Mouse (Mus musculus) neural tube, embryonic 11.5 days (tissue): Measurements from ENCODE around the gene Nkx1-2. TPM values are rescaled to one million over a fixed set of nuclear protein-coding genes. Genes with fewer than 3 reads are reported as not detected.
A peak's percentile ranks its signal among the peaks of the same experiment; 100 is the strongest.

Experiments used
- ATAC-seq: fragments of 200-750 bp; cut with Nextera tagmentation; 2 replicates; pipeline ENCODE4 v1.8.0; 2017; ENCODE audit warnings: moderate number of reproducible peaks, mild to moderate bottlenecking, moderate TSS enrichment, moderate library complexity; ENCODE audit not compliant: insufficient read depth, low FRiP score, low TSS enrichment
- DNase-seq: peaks from one replicate; pipeline ENCODE4 v3.0.0-alpha.2; 2015; ENCODE audit warnings: low spot score
- H3K27ac ChIP-seq: fragments of 300-500 bp; sonication (generic); 2 replicates; pipeline ENCODE4 v1.5.1; 2014; ENCODE audit warnings: low read depth, mild to moderate bottlenecking, low read length
- H3K27me3 ChIP-seq: fragments of 300-500 bp; sonication (generic); 2 replicates; pipeline ENCODE4 v1.6.1; 2014; ENCODE audit warnings: mild to moderate bottlenecking, low read length, mixed read lengths; ENCODE audit not compliant: control insufficient read depth, insufficient read depth
- H3K36me3 ChIP-seq: fragments of 300-500 bp; sonication (generic); 2 replicates; pipeline ENCODE4 v1.6.1; 2014; ENCODE audit warnings: mild to moderate bottlenecking, low read length, moderate library complexity, mixed read lengths; ENCODE audit not compliant: control insufficient read depth, insufficient read depth
- H3K4me1 ChIP-seq: fragments of 300-500 bp; sonication (generic); 2 replicates; pipeline ENCODE4 v1.6.1; 2014; ENCODE audit warnings: low read length, mixed read lengths; ENCODE audit not compliant: control insufficient read depth, insufficient read depth
- H3K4me2 ChIP-seq: fragments of 300-500 bp; sonication (generic); 2 replicates; pipeline ENCODE4 v1.6.1; 2014; ENCODE audit warnings: low read depth, mild to moderate bottlenecking, moderate library complexity
- H3K4me3 ChIP-seq: fragments of 300-500 bp; sonication (generic); 2 replicates; pipeline ENCODE4 v1.5.1; 2014; ENCODE audit warnings: low read depth, low read length
- H3K9ac ChIP-seq: fragments of 300-500 bp; sonication (generic); 2 replicates; pipeline ENCODE4 v1.6.1; 2014; ENCODE audit warnings: mild to moderate bottlenecking, low read length
- H3K9me3 ChIP-seq: fragments of 300-500 bp; sonication (generic); 2 replicates; pipeline ENCODE4 v1.6.1; 2016; ENCODE audit warnings: low read length; ENCODE audit not compliant: control insufficient read depth
- WGBS: fragments of 180-500 bp; shearing (Covaris S2); extraction: QIAGEN DNeasy Blood & Tissue Kit; methylation state at CpG from one replicate; pipeline ENCODE4 v1.1.7; 2014; 5-methylcytosine and 5-hydroxymethylcytosine counted together
- polyA plus RNA-seq: library from polyadenylated mRNA; unstranded; fragments of >200 nt; fragmentation: Nextera tagmentation; extraction: Ambion mirVana; gene quantifications from 2 replicates; pipeline ENCODE4 v1.2.1, GENCODE M21; 2014

The Nkx1-2 gene
- polyA plus RNA-seq, 1 experiment from 2014 or later, result 1.3 TPM

GRCm38 (mm10) chr7:132595787-132596186 is 3.6 kb downstream of the Nkx1-2 start:
- Histone ChIP-seq H3K27ac (no peak overlapping the region), H3K9ac (no peak overlapping the region), H3K9me3 (no peaks in the 10 kb centered on the region), H3K27me3 (peaks cover 51% of the 10 kb centered on the region), H3K4me2 (no peak overlapping the region), H3K36me3 (no peaks in the 10 kb centered on the region), H3K4me1 (peaks cover 21% of the 10 kb centered on the region), H3K4me3 (no peak overlapping the region)
- ATAC-seq, result no peak
- no peak for DNase-seq
- 85% methylated on average over 3 of the region's 3 CpGs for WGBS

- H3K9me3 ChIP-seq, result no peaks in the 10 kb centered on the region
- no peak overlapping the region for H3K9ac ChIP-seq
- WGBS, result 87% methylated on average over 2 of the region's 2 CpGs
- H3K4me3 ChIP-seq, result no peak overlapping the region
- ATAC-seq (no peak), DNase-seq (no peak)
- H3K4me1 ChIP-seq, result peaks cover 15% of the 10 kb centered on the region
- peaks cover 37% of the 10 kb centered on the region for H3K27me3 ChIP-seq
- H3K36me3 ChIP-seq, result no peaks in the 10 kb centered on the region
- no peak overlapping the region for H3K4me2 ChIP-seq
- H3K27ac ChIP-seq, result no peak overlapping the region
Measured at GRCm38 (mm10) chr7:132594325-132594724, 5.1 kb downstream of the Nkx1-2 start.

- no peak overlapping the region for H3K27ac ChIP-seq
- no peaks in the 10 kb centered on the region for H3K36me3 ChIP-seq
- no peak overlapping the region for H3K9ac ChIP-seq
- peaks cover 32% of the 10 kb centered on the region for H3K27me3 ChIP-seq
- H3K9me3 ChIP-seq, result no peaks in the 10 kb centered on the region
- H3K4me2 ChIP-seq, result no peak overlapping the region
- ATAC-seq, result no peak
- peaks cover 15% of the 10 kb centered on the region for H3K4me1 ChIP-seq
- DNase-seq, result no peak
- no peak overlapping the region for H3K4me3 ChIP-seq
- WGBS, result 51% methylated on average over 2 of the region's 2 CpGs
Measured at GRCm38 (mm10) chr7:132593762-132594161, 5.7 kb downstream of the Nkx1-2 start.

GRCm38 (mm10) chr7:132589610-132590009 is 9.8 kb downstream of the Nkx1-2 start:
- no peaks in the 10 kb centered on the region for H3K9me3 ChIP-seq
- no peak overlapping the region for H3K4me3 ChIP-seq
- H3K27ac ChIP-seq, result no peak overlapping the region
- no peak overlapping the region for H3K9ac ChIP-seq
- no peaks in the 10 kb centered on the region for H3K27me3 ChIP-seq
- H3K4me2 ChIP-seq, result no peak overlapping the region
- 62% methylated on average over 5 of the region's 5 CpGs for WGBS
- H3K36me3 ChIP-seq, result no peaks in the 10 kb centered on the region
- no peaks in the 10 kb centered on the region for H3K4me1 ChIP-seq
- no peak for ATAC-seq
- DNase-seq, result no peak

DNA sequence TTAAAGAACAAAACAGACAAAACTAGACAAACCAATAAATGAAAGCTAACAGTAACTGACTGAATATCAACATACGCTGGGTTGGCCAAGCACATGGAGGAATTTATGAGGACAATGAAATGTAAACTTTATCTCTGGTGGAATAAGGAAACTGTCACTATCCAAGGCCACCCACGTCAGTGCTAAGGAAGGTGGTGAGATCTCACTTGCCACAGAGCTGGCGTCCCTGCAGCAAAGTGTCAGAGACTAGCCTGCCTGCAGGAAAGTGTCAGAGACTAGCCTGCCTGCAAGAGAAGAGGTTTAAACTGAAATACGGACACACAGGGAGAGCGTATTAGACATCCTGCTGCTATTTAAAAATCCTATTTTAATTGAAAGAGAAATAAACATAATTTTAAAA is 12.3 kb downstream of the Nkx1-2 start:
- H3K27me3 ChIP-seq, result no peaks in the 10 kb centered on the region
- H3K36me3 ChIP-seq, result no peaks in the 10 kb centered on the region
- DNase-seq (no peak), ATAC-seq (no peak)
- H3K27ac ChIP-seq, result no peak overlapping the region
- no peaks in the 10 kb centered on the region for H3K9me3 ChIP-seq
- no peak overlapping the region for H3K4me2 ChIP-seq
- no peak overlapping the region for H3K9ac ChIP-seq
- H3K4me1 ChIP-seq, result no peaks in the 10 kb centered on the region
- no peak overlapping the region for H3K4me3 ChIP-seq
- WGBS, result 76% methylated on average over 5 of the region's 5 CpGs

- Histone ChIP-seq H3K9ac (no peak overlapping the region), H3K36me3 (no peaks in the 10 kb centered on the region), H3K27ac (no peak overlapping the region), H3K4me3 (no peak overlapping the region), H3K4me1 (no peaks in the 10 kb centered on the region), H3K27me3 (no peaks in the 10 kb centered on the region), H3K9me3 (no peaks in the 10 kb centered on the region), H3K4me2 (no peak overlapping the region)
- WGBS, result 79% methylated on average over 3 of the region's 3 CpGs
- ATAC-seq, result no peak
- DNase-seq, result no peak
Measured at GRCm38 (mm10) chr7:132585695-132586491, 13.5 kb downstream of the Nkx1-2 start.

- no peak overlapping the region for H3K4me2 ChIP-seq
- no peaks in the 10 kb centered on the region for H3K27me3 ChIP-seq
- peaks cover 3% of the 10 kb centered on the region; the same call in 1 of the 2 replicates for H3K4me1 ChIP-seq
- no peak overlapping the region for H3K9ac ChIP-seq
- no peak overlapping the region for H3K4me3 ChIP-seq
- no peak for DNase-seq
- ATAC-seq, result no peak
- H3K27ac ChIP-seq, result no peak overlapping the region
- 91% methylated on average over 2 of the region's 2 CpGs for WGBS
- H3K36me3 ChIP-seq, result no peaks in the 10 kb centered on the region
- no peaks in the 10 kb centered on the region for H3K9me3 ChIP-seq
Measured at GRCm38 (mm10) chr7:132581441-132581840, 18.0 kb downstream of the Nkx1-2 start.

DNA sequence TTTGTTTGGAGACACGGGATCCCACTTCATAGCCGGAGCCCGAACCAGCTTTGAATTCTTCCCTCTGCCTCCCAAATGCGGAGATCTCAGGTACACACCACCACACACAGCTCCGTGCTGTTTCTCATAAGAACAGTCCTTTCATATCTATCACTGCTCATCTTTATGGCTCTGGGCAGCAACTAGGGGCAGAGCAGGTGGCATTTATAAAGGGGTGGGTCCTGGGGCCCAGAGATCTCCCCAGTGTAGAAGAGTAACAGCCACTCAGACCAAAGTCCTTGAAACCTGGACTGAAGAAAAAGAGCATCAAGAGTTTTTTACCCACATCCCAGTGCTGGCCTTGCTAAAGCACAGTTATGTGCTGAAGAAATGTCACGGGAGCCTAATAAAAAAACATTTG is 18.9 kb downstream of the Nkx1-2 start:
- no peaks in the 10 kb centered on the region for H3K9me3 ChIP-seq
- H3K4me1 ChIP-seq, result peaks cover 3% of the 10 kb centered on the region; the same call in 1 of the 2 replicates
- no peak overlapping the region for H3K4me2 ChIP-seq
- no peaks in the 10 kb centered on the region for H3K27me3 ChIP-seq
- no peak overlapping the region for H3K9ac ChIP-seq
- WGBS, result 86% methylated on average over 6 of the region's 6 CpGs
- H3K27ac ChIP-seq, result no peak overlapping the region
- DNase-seq, result no peak
- no peak for ATAC-seq
- no peaks in the 10 kb centered on the region for H3K36me3 ChIP-seq
- H3K4me3 ChIP-seq, result no peak overlapping the region

DNA sequence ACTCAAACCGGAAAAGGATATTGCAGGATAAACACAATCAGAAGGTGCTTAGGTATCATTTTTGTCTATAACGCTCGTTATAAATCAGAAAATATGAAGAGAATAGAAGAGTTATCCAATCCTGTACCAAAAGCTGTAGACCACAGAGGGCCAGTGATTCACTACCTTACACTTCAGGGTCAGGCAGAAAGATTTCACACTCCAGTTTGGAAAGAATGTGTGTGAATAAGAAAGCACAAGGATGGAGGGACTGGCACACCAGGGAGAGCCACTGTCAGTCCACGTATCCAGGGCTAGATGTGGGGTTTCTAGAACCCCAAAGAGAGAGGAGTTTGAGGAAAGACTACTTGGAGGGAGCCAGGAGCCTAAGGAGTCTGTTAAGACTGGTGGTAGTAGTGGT is 22.5 kb downstream of the Nkx1-2 start:
- ATAC-seq (no peak), DNase-seq (no peak)
- Histone ChIP-seq H3K4me3 (no peak overlapping the region), H3K4me1 (peaks cover 13% of the 10 kb centered on the region; the same call in 1 of the 2 replicates), H3K9ac (no peak overlapping the region), H3K27ac (no peak overlapping the region), H3K9me3 (no peaks in the 10 kb centered on the region), H3K27me3 (no peaks in the 10 kb centered on the region), H3K36me3 (no peaks in the 10 kb centered on the region), H3K4me2 (peak overlapping the region; percentile 82)
- 61% methylated on average over 4 of the region's 4 CpGs for WGBS
